Mouse (Mus musculus): ENCODE measurements around the gene Nup210. TPM values are rescaled to one million over a fixed set of nuclear protein-coding genes. Genes with fewer than 3 reads are reported as not detected.
A peak's percentile ranks its signal among the peaks of the same experiment; 100 is the strongest.

Nup210 gene
- polyA plus RNA-seq, 1 experiment from 2014 or later = 21.2 TPM

DNA sequence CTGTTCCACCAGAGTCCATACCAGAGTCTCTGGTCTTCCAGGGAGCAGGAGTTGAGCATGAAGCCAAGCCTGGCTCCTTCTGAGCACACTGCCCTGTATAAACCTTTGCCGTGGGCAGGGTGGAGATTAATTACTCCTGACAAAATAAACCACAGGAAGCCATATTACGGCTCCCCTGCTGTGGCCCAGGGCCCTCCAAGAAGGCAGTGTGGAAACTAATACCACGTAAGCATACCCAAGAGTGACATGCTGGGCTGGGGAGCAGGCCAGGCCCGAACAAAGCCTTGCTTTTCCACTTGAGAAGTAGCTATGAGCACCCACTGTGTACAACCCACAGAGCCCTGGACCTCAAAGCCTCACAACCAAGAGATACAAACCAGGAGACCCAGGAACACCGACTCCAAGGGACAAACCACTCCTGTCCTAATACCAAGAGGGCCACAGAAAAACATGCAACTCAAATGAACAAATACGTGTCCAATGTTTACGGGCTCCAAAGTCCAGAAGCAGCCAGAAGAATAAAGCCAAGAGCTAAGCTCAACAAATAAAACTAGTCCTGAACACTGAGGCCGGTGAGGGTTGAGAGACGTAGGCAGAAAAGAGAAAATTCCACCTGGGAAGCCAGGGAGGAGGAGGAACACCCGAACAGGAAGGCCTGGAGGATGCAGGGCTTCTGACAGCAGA is 24.3 kb downstream of the Nup210 start:
- WGBS = 73% methylated on average over 10 of the region's 10 CpGs
- no peak overlapping the region for H3K4me3 ChIP-seq
- H3K27me3 ChIP-seq = no peaks in the 10 kb centered on the region
- no peaks in the 10 kb centered on the region for H3K4me1 ChIP-seq (replicated peaks)
- no peak for ATAC-seq (ENCODE audit: low FRiP score, low read depth)
- peaks cover 42% of the 10 kb centered on the region for H3K36me3 ChIP-seq
- no peak overlapping the region for H3K27ac ChIP-seq (replicated peaks)
- H3K9ac ChIP-seq = no peak overlapping the region
- H3K9me3 ChIP-seq = no peaks in the 10 kb centered on the region
- H3K4me2 ChIP-seq = no peak overlapping the region

DNA sequence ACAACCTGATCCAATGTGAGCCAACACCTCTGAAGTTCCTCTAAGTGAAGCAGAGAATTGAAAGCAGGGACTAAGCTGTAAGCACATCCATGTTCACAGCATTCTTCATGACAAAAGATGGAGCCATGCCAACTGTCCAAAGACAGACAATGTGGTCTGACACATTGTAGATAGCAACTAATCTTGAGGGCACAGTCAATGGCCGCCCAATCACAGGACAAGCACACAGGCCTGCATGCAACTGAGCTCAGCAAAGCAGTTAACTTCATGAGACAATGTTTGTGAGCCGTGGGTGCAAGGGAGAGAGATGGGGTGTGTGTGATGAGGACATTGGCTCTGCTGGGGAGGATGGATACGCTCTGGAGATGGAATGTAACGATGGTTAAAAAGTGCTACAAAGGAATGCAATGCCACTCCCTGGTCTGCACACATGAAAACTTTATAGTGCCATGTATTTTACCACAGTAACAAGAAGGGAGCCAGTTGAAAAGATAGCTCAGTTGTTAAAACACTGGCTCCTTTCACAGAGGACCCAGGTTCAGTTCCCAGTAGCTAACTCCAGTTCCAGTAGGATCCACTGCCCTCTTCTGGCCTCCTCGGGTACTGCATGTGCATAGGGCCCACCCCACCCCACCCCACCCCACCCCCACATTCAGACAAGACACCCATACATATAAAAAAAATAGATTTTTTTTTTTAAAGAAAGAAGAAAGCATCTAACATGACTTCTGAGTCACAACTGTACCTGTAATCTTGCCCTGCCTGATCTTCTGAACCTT is 31.3 kb downstream of the Nup210 start:
- WGBS = 81% methylated on average over 5 of the region's 5 CpGs
- Histone ChIP-seq H3K9me3 (no peaks in the 10 kb centered on the region), H3K4me1 (replicated peaks) (no peaks in the 10 kb centered on the region), H3K4me3 (no peak overlapping the region), H3K9ac (no peak overlapping the region), H3K27ac (replicated peaks) (no peak overlapping the region), H3K27me3 (no peaks in the 10 kb centered on the region), H3K4me2 (no peak overlapping the region), H3K36me3 (peaks cover 41% of the 10 kb centered on the region)
- ATAC-seq (ENCODE audit: low FRiP score, low read depth) = no peak

DNA sequence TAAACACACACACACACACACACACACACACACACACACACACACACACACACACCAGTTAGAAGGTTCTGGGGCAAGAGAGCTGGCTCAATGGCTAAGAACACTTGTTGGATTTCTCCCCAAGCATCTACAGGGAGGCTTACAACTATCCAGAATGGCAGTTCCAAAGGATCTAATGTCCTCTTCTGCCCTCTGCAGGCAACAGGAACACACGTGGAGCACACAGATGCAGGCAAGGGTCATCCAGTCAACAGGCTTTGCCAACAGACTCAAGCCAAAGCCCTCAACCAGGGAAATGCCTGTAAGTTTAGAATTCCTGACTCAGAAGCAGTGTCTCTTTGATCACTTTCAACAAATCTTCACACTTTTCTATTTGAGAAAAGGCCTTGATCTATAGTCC is 36.6 kb downstream of the Nup210 start:
- Histone ChIP-seq H3K27me3 (no peaks in the 10 kb centered on the region), H3K4me1 (replicated peaks) (0 out of 2 replicates have a peak, but pooled peaks cover 3% of the 10 kb centered on the region), H3K9ac (no peak overlapping the region), H3K27ac (replicated peaks) (no peak overlapping the region), H3K4me2 (no peak overlapping the region), H3K9me3 (no peaks in the 10 kb centered on the region), H3K36me3 (peaks cover 28% of the 10 kb centered on the region), H3K4me3 (no peak overlapping the region)
- WGBS = 40% methylated on average over 1 of the region's 1 CpGs
- ATAC-seq (ENCODE audit: low FRiP score, low read depth) = no peak

DNA sequence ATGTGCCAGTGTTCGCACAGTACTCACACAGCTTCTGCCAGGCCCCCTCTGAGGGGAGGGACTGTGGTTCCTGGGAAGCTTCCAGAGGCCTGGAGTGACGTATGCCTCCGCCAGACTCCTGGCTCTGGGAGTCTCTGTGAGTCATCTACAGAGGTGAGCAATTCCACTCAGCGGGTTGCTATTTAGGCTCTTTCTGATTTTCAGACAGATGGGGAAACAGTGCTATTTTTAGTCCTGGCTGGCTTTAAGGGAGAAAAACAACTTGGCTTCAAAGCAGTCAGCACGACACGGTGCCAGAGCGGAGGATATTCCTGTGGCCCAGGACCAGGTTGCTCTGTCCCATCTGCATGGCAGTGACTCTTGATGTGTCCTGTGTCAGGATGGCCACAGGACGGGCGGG is 40.4 kb downstream of the Nup210 start:
- 78% methylated on average over 9 of the region's 9 CpGs for WGBS
- Histone ChIP-seq H3K9me3 (no peaks in the 10 kb centered on the region), H3K4me1 (replicated peaks) (0 out of 2 replicates have a peak, but pooled peaks cover 3% of the 10 kb centered on the region), H3K4me2 (no peak overlapping the region), H3K27ac (replicated peaks) (no peak overlapping the region), H3K4me3 (no peak overlapping the region), H3K9ac (no peak overlapping the region), H3K27me3 (no peaks in the 10 kb centered on the region), H3K36me3 (peaks cover 28% of the 10 kb centered on the region)
- ATAC-seq (ENCODE audit: low FRiP score, low read depth) = no peak

DNA sequence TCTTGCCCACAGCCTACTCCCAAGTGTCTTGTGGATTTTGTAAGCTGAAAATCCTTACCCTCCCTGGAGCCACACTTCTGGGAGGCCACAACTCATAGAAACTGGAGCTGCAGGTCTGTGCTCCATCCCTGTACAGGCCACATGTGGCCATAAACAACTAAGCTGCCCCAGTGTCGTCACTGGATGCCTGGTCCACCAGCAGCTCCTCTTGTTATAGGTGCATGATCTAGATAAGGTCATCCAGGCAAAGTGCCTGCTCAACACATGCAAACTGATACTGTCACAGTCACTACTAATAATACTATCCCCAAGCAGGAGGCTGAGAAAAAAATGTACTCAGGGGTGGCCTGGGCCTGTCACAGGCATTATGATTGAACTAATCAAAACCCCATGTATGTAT is 48.1 kb downstream of the Nup210 start:
- Histone ChIP-seq H3K9ac (no peak overlapping the region), H3K4me1 (replicated peaks) (no peaks in the 10 kb centered on the region), H3K4me2 (no peak overlapping the region), H3K4me3 (no peak overlapping the region), H3K9me3 (no peaks in the 10 kb centered on the region), H3K36me3 (peaks cover 36% of the 10 kb centered on the region), H3K27me3 (no peaks in the 10 kb centered on the region), H3K27ac (replicated peaks) (no peak overlapping the region)
- no peak for ATAC-seq (ENCODE audit: low FRiP score, low read depth)
- WGBS = 88% methylated on average over 1 of the region's 1 CpGs

DNA sequence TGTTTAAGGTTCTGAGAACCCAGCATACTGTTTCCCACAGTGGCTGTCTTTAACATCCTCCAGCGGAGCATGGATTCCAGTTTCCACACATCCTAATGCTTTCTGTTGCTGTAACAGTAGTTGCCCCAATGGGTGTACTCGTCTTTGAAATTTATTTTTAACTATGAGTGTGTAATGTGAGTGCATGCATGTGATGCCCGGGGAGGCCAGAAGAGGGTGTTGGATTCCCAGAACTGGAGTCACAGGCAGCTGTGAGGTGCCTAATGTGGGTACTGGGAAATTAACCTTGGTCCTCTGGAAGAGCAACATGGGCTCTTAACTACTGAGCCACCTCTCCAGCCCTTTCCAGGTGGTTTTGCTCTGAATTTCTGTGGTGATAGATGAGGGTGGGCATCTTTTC is 49.6 kb downstream of the Nup210 start:
- Histone ChIP-seq H3K36me3 (peaks cover 38% of the 10 kb centered on the region), H3K9me3 (no peaks in the 10 kb centered on the region), H3K4me2 (no peak overlapping the region), H3K27ac (replicated peaks) (no peak overlapping the region), H3K9ac (no peak overlapping the region), H3K4me1 (replicated peaks) (no peaks in the 10 kb centered on the region), H3K4me3 (no peak overlapping the region), H3K27me3 (no peaks in the 10 kb centered on the region)
- 86% methylated on average over 3 of the region's 3 CpGs for WGBS
- ATAC-seq (ENCODE audit: low FRiP score, low read depth) = no peak

DNA sequence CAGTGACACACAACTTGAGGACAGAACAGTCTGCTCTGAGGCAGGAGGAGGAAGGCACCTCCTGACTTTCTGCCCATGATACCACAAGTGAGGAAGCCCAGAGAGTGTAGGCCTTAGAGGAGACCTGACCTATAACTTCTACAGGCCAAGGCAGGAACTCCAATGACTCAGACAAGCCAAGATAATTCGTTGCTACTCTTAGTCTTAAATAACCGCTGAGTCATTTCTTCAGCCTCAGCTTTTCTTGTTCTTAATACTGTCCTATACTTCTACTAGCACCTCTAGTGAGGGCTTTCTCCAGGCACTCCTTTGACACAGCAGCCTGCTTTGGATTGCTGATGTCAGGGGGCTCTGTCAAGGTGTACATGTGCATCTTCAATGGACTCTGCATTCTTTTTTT is 55.3 kb downstream of the Nup210 start:
- no peak overlapping the region for H3K9ac ChIP-seq
- H3K36me3 ChIP-seq = peaks cover 31% of the 10 kb centered on the region
- ATAC-seq (ENCODE audit: low FRiP score, low read depth) = no peak
- H3K4me1 ChIP-seq (replicated peaks) = no peaks in the 10 kb centered on the region
- no peaks in the 10 kb centered on the region for H3K27me3 ChIP-seq
- 88% methylated on average over 2 of the region's 2 CpGs for WGBS
- H3K4me3 ChIP-seq = no peak overlapping the region
- H3K4me2 ChIP-seq = no peak overlapping the region
- H3K9me3 ChIP-seq = no peaks in the 10 kb centered on the region
- no peak overlapping the region for H3K27ac ChIP-seq (replicated peaks)

DNA sequence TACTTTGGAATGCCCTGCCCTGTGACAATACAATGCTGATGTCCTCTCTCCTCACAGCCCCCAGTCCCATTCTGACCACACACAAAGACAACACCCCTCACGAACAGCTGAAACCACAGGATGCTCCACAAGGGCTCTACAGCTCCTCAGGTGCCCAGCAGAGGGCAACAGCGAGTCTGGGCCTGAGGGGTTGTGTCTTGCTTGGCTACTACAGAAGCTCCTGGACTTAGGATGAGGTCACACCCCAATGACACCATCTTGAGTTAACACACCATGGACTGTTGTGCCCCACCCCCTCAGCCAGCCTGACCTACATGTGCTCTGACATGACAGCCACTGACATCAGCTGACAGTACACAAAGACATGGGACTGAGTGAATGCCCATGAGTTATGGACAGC is 56.9 kb downstream of the Nup210 start:
- Histone ChIP-seq H3K4me3 (no peak overlapping the region), H3K4me2 (no peak overlapping the region), H3K4me1 (replicated peaks) (no peaks in the 10 kb centered on the region), H3K27me3 (no peaks in the 10 kb centered on the region), H3K36me3 (peaks cover 30% of the 10 kb centered on the region), H3K27ac (replicated peaks) (no peak overlapping the region), H3K9me3 (no peaks in the 10 kb centered on the region), H3K9ac (no peak overlapping the region)
- peak; percentile 11; the same call in 1 of the 2 replicates for ATAC-seq (ENCODE audit: low FRiP score, low read depth)
- 38% methylated on average over 2 of the region's 2 CpGs for WGBS

DNA sequence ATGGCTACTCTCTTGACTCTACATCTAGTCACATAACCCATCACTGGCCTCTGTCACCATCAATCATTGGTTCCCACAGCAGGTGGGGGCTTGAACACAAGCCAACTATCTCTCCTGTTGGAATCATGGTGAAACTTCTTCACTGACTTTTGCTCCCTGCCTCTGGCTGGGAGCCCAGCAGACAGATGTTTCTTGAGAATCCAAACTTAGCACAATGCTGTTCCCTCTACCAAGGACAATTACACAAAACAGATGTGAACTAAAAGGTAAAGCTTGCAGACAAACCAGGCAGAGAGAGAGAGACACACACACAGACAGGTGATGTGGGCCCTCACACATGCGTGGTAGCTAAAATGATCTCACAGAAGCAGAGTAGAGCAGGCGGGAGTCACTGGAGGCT is 58.6 kb downstream of the Nup210 start:
- no peak for ATAC-seq (ENCODE audit: low FRiP score, low read depth)
- no peak overlapping the region for H3K9ac ChIP-seq
- no peaks in the 10 kb centered on the region for H3K9me3 ChIP-seq
- no peak overlapping the region for H3K27ac ChIP-seq (replicated peaks)
- 87% methylated on average over 2 of the region's 2 CpGs for WGBS
- H3K27me3 ChIP-seq = no peaks in the 10 kb centered on the region
- H3K36me3 ChIP-seq = peaks cover 37% of the 10 kb centered on the region
- no peak overlapping the region for H3K4me2 ChIP-seq
- H3K4me1 ChIP-seq (replicated peaks) = no peaks in the 10 kb centered on the region
- no peak overlapping the region for H3K4me3 ChIP-seq

DNA sequence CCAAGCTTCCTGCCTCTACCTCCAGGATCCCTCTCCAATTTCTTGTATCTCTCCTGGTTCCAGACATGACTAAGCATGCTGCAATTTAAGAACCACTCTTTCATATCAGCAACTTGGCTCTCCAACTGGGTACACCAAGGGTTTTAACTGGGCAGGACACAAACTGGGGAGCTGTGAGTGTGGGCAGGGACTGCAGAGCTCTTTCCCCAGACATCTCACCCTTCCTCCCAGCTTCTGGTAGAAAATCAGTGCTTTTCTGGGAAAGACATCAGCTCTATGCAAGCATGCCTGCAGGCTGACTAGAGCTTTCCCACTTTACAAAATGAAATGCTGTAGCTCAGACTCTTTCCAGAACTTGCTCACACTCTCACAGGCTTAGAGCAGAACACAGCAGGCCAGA is 60.3 kb downstream of the Nup210 start:
- H3K9me3 ChIP-seq = no peaks in the 10 kb centered on the region
- no peak overlapping the region for H3K27ac ChIP-seq (replicated peaks)
- no peak overlapping the region for H3K4me3 ChIP-seq
- no peaks in the 10 kb centered on the region for H3K4me1 ChIP-seq (replicated peaks)
- H3K27me3 ChIP-seq = no peaks in the 10 kb centered on the region
- no peak overlapping the region for H3K9ac ChIP-seq
- H3K36me3 ChIP-seq = peaks cover 41% of the 10 kb centered on the region
- H3K4me2 ChIP-seq = no peak overlapping the region
- ATAC-seq (ENCODE audit: low FRiP score, low read depth) = no peak

DNA sequence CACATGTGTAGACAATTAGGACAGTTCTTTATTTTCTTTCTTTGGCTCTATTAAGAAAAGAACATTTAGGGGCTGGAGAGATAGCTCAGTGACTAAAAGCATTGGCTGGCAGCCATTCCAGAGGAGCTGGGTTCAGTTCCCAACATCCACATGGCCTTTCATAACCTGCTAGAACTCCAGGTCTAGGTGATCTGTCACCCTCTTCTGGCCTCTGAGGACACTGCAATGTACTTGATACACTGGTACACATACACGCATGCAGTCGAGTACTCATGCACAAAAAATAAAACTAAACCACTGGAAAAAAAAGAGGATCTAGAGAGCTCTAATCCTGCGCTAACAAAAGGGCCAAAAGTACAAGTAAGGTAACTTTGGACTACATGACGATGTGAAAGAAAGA is 64.1 kb downstream of the Nup210 start:
- Histone ChIP-seq H3K27me3 (no peaks in the 10 kb centered on the region), H3K9me3 (no peaks in the 10 kb centered on the region), H3K9ac (no peak overlapping the region), H3K4me3 (no peak overlapping the region), H3K27ac (replicated peaks) (no peak overlapping the region), H3K4me2 (no peak overlapping the region), H3K36me3 (peaks cover 38% of the 10 kb centered on the region), H3K4me1 (replicated peaks) (peaks cover 4% of the 10 kb centered on the region; the same call in 1 of the 2 replicates)
- no peak for ATAC-seq (ENCODE audit: low FRiP score, low read depth)
- 96% methylated on average over 4 of the region's 4 CpGs for WGBS

DNA sequence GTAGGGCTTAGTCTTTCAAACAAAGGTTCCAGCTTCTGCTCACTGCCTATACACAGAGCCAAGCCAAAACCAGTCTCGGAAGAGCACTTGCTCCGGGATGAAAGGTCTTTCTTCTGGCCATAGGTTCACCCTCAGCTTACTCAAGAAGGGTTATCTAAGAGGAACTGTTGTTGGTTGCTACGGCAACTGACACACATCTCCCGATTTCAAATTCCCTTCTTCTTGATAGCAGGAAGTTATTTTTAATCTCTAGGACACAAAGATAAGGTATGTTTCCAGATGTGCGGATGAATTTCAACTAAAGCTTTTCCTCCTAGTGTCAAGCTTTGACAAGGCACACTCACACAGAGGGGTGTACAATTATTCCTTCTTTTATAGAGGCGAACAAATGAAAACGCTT is 68.6 kb downstream of the Nup210 start:
- ATAC-seq (ENCODE audit: low FRiP score, low read depth) = no peak
- peak overlapping the region; percentile 45 for H3K27ac ChIP-seq (replicated peaks)

More for the DNA sequence above, 68.6 kb downstream of the Nup210 start:
- Histone ChIP-seq H3K9ac (no peak overlapping the region), H3K4me3 (no peak overlapping the region), H3K27me3 (no peaks in the 10 kb centered on the region), H3K36me3 (peaks cover 29% of the 10 kb centered on the region), H3K4me1 (replicated peaks) (peaks cover 10% of the 10 kb centered on the region; the same call in 1 of the 2 replicates), H3K9me3 (no peaks in the 10 kb centered on the region), H3K4me2 (no peak overlapping the region)
- 82% methylated on average over 7 of the region's 7 CpGs for WGBS
